Mouse (Mus musculus): ENCODE results near the gene Car9.

- TF ChIP-seq CTCF (IDR thresholded peaks at IDR 0.05; ENCODE audit: low read depth) = no peak
- no peak for TF ChIP-seq EP300 (IDR thresholded peaks at IDR 0.05; ENCODE audit: low read depth)
These were observed 40.4 kb downstream of the Car9 start for GRCm38 (mm10) chr4:43547160-43547559.

Data from liver, postnatal 0 days (tissue).